Mouse (Mus musculus) lung, embryonic 15.5 days (tissue): ENCODE results near the gene Sstr5. TPM values are rescaled to one million over a fixed set of nuclear protein-coding genes. Genes with fewer than 3 reads are reported as not detected.

Experiments used
- ATAC-seq: fragments of 200-750 bp; cut with Nextera tagmentation; 2 replicates; pipeline ENCODE4 v1.8.0; 2017; ENCODE audit warnings: moderate number of reproducible peaks, borderline replicate concordance; ENCODE audit not compliant: low FRiP score, low TSS enrichment; ENCODE audit errors: extremely low read depth
- H3K27ac ChIP-seq: fragments of 300-500 bp; sonication (generic); 2 replicates; pipeline ENCODE4 v1.5.1; 2015; ENCODE audit warnings: moderate library complexity, mild to moderate bottlenecking, inconsistent platforms
- H3K27me3 ChIP-seq: fragments of 300-500 bp; sonication (generic); 2 replicates; pipeline ENCODE4 v1.6.1; 2015; ENCODE audit warnings: inconsistent platforms
- H3K36me3 ChIP-seq: fragments of 300-500 bp; sonication (generic); 2 replicates; pipeline ENCODE4 v1.6.1; 2015; ENCODE audit warnings: inconsistent platforms
- H3K4me1 ChIP-seq: fragments of 300-500 bp; sonication (generic); 2 replicates; pipeline ENCODE4 v1.6.1; 2015; ENCODE audit warnings: inconsistent platforms
- H3K4me2 ChIP-seq: fragments of 300-500 bp; sonication (generic); 2 replicates; pipeline ENCODE4 v1.6.1; 2015; ENCODE audit warnings: inconsistent platforms, mild to moderate bottlenecking, moderate library complexity
- H3K4me3 ChIP-seq: fragments of 300-500 bp; sonication (generic); 2 replicates; pipeline ENCODE4 v1.5.1; 2015; ENCODE audit warnings: mild to moderate bottlenecking, inconsistent platforms
- H3K9ac ChIP-seq: fragments of 300-500 bp; sonication (generic); 2 replicates; pipeline ENCODE4 v1.6.1; 2015; ENCODE audit warnings: inconsistent platforms
- H3K9me3 ChIP-seq: fragments of 300-500 bp; sonication (generic); 2 replicates; pipeline ENCODE4 v1.6.1; 2016; ENCODE audit warnings: inconsistent platforms
- WGBS: fragments of 180-500 bp; shearing (Covaris S2); methylation state at CpG from one replicate; pipeline ENCODE4 v1.1.7; 2015; 5-methylcytosine and 5-hydroxymethylcytosine counted together
- polyA plus RNA-seq: library from polyadenylated mRNA; unstranded; fragments of >200 nt; fragmentation: Nextera tagmentation; extraction: Ambion mirVana; gene quantifications from 2 replicates; pipeline ENCODE4 v1.2.1, GENCODE M21; 2015

Gene Sstr5
- polyA plus RNA-seq = 0.06 and 0.09 TPM in 2 replicates

DNA sequence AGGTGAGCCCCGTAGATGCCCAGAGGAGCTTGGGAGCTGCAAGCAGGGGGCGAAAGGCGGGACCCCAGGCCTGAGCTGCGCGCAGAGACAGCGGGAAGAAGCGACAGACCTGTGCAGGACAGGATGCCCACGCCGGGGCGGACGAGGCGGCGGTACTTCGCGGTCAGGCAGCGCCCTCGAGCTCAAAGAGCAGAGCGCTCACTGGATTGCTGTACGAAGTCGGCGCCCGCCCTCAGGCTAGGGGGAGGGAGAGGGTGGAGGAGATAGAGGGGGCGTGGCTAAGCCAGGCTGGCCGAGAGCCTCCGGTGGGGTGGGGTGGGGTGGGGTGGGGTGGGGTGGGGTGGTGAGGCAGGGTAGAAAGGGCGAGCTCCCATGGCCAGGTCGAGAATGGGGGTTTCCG is at the start of gene Sstr5:
Gene Sstr5, minus strand, starts transcription at position 276 of the 400 bp plus-strand sequence.
- 0 out of 2 replicates have a peak, but pooled peaks have one; percentile 23 for ATAC-seq
- Histone ChIP-seq H3K36me3 (no peaks in the 10 kb centered on the region), H3K4me3 (peak within 1 kb of the TSS; percentile 17; the same call in 1 of the 2 replicates), H3K4me1 (peaks cover 6% of the 10 kb centered on the region), H3K9ac (no peak within 1 kb of the TSS), H3K27me3 (peaks cover 35% of the 10 kb centered on the region), H3K9me3 (no peaks in the 10 kb centered on the region), H3K4me2 (peak within 1 kb of the TSS; percentile 42), H3K27ac (no peak within 1 kb of the TSS)
- 2% methylated on average over 19 of the region's 28 CpGs for WGBS

DNA sequence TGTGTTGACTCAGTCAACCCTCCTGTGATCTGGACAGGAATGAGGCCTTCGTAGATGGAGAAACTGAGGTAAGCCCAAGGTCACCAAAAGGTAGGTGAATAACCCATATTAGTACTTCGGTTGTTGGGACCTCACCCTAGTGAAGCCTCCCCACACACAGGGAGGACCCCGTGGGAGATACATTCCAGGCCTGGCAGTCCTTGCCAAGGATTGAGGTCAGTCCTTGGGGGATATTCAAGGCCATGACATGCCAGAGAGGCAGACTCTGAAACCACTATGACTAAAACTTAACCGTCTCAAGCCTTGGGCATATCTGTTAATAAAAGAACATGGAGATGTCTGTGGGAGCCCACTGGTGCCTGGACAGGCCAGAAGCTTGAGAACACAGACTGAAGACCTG is 44.7 kb upstream of the Sstr5 start:
- 72% methylated on average over 4 of the region's 4 CpGs for WGBS

DNA sequence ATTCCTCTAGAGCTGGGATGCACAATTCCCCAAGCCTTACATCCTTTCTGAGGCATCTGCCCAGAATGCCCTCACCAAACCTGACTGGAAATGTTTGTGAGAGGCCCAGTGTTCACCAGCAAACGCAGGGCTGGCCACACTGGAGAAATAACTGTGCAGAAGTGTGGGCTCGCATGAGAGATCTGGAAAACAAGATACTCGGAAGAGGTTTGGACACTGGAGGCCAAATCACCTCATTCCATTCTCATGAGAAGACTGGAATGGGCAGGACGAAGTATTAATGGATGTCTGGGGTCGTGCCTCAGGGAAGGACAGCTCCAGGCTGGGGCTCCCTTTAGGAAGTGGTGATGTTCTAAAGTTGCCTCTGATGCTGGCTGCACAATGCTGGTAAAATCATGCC is 43.6 kb upstream of the Sstr5 start:
- H3K9me3 ChIP-seq = no peaks in the 10 kb centered on the region
- no peak for ATAC-seq
- no peak overlapping the region for H3K27ac ChIP-seq
- H3K4me3 ChIP-seq = no peak overlapping the region
- no peak overlapping the region for H3K9ac ChIP-seq
- no peak overlapping the region for H3K4me2 ChIP-seq
- H3K36me3 ChIP-seq = no peaks in the 10 kb centered on the region
- no peaks in the 10 kb centered on the region; the same call in 1 of the 2 replicates for H3K27me3 ChIP-seq
- no peaks in the 10 kb centered on the region for H3K4me1 ChIP-seq
- WGBS = 59% methylated on average over 5 of the region's 5 CpGs

More for the DNA sequence above, 44.7 kb upstream of the Sstr5 start:
- no peak overlapping the region for H3K4me3 ChIP-seq
- ATAC-seq = no peak
- H3K4me1 ChIP-seq = no peaks in the 10 kb centered on the region
- no peak overlapping the region for H3K27ac ChIP-seq
- H3K9me3 ChIP-seq = no peaks in the 10 kb centered on the region
- H3K4me2 ChIP-seq = no peak overlapping the region
- H3K9ac ChIP-seq = no peak overlapping the region
- no peaks in the 10 kb centered on the region for H3K36me3 ChIP-seq
- H3K27me3 ChIP-seq = no peaks in the 10 kb centered on the region; the same call in 1 of the 2 replicates

DNA sequence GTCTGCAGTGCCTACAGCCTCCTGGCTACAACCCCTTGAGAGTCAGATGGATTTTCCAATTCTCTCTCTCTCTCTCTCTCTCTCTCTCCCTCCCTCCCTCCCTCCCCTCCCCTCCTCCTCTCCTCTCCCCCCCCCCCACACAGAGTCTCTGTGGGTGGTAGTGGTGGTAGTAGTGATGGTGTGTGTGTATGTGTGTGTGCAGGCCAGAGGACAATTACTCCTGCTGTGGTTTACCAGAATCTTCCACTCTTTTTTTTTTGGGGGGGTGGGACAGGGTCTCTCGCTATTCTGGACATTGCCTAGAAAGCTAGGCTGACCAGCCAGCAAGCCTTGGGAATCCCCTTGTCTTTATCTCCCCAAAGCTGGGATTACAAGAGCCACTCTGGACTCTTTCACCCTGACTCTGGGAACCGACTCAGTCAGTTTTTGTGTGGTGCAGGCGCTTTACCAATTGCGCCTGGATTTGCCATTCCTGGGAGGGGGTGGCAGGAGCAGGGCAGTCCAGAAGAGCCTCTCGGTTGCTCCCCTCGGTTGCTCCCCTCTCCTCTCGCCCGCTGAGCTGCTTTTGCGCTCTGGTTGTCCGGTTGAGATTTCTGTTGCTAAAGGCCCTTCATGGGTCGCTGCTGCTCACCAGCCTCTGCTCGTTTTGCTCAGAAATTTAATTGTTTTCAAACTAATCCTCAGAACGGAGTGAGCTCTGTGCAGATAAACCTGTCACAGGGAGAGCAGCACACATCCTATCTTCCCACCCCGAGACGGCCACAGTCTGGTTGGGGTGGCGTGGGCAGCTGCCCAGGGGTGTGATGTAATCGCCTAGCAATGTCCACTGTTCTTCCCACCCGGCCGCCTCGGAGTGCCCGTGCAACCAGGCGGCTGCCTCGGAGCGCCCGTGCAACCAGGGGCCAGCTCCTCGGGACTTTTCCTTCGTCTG is 42.1 kb upstream of the Sstr5 start:
- Histone ChIP-seq H3K4me2 (peak overlapping the region; percentile 21; the same call in 1 of the 2 replicates), H3K4me3 (no peak overlapping the region), H3K4me1 (no peaks in the 10 kb centered on the region), H3K27ac (no peak overlapping the region), H3K36me3 (no peaks in the 10 kb centered on the region), H3K27me3 (no peaks in the 10 kb centered on the region; the same call in 1 of the 2 replicates), H3K9me3 (no peaks in the 10 kb centered on the region), H3K9ac (no peak overlapping the region)
- 19% methylated on average over 27 of the region's 27 CpGs for WGBS
- ATAC-seq = no peak

DNA sequence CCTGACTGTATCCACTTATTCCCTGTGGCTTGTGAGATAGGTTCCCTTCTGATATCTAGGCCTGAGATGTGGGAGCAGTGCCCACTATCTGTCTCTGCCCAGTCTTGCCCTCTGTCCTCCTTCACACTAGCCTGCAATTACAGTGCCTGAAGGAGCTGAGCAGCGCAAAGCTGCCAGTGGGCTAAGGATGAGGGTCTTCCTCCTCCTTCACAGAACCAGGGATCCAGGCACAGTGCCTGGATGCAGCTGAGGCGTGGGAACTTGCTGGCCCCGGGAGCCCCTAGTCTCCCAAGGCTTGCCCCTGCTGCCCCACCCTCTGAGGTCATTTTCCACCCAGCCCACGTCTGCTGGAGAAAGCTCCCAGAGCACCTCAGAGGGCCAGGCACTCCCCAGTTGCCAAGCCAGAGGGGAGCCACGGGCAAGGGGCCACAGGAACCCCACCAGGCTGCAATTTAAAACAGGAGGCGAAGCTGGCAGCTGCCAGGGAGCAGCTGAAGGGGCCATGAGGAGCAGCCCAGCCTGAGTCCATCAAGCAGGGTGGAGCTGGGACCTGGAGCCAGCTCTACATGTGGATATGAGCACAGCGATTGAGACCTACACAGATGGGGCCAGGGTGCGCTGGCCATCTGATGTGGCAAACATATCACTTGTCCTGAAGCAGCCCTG is 33.4 kb upstream of the Sstr5 start:
- no peak overlapping the region for H3K4me3 ChIP-seq
- no peak overlapping the region for H3K9ac ChIP-seq
- no peak overlapping the region for H3K4me2 ChIP-seq
- H3K27ac ChIP-seq = no peak overlapping the region
- no peaks in the 10 kb centered on the region for H3K4me1 ChIP-seq
- H3K9me3 ChIP-seq = no peaks in the 10 kb centered on the region
- no peaks in the 10 kb centered on the region for H3K27me3 ChIP-seq
- WGBS = 51% methylated on average over 8 of the region's 8 CpGs
- H3K36me3 ChIP-seq = no peaks in the 10 kb centered on the region
- ATAC-seq = no peak

DNA sequence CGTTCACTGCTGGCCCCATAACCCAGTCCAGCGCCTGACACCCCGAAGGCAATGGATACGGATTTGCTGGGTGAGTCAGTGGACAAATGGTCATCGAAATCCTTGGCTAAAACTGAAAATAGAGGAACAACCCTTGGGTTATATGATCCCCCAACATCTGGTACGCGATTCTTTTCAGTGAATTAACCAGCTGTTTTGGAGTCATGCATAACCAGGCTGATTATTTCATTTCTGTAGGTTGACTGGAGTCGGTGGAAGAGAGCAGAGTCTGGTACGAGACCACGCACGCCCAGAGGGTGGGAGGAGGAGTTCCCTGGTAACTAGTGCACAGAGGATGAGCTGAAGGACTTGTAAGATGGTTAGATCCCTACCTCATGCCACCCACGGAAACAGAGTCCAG is 25.0 kb upstream of the Sstr5 start:
- H3K4me2 ChIP-seq = no peak overlapping the region
- H3K36me3 ChIP-seq = no peaks in the 10 kb centered on the region
- no peak overlapping the region for H3K4me3 ChIP-seq
- no peak overlapping the region for H3K27ac ChIP-seq
- no peaks in the 10 kb centered on the region for H3K4me1 ChIP-seq
- ATAC-seq = no peak
- 79% methylated on average over 12 of the region's 12 CpGs for WGBS
- H3K27me3 ChIP-seq = no peaks in the 10 kb centered on the region
- no peak overlapping the region for H3K9ac ChIP-seq
- no peaks in the 10 kb centered on the region for H3K9me3 ChIP-seq

DNA sequence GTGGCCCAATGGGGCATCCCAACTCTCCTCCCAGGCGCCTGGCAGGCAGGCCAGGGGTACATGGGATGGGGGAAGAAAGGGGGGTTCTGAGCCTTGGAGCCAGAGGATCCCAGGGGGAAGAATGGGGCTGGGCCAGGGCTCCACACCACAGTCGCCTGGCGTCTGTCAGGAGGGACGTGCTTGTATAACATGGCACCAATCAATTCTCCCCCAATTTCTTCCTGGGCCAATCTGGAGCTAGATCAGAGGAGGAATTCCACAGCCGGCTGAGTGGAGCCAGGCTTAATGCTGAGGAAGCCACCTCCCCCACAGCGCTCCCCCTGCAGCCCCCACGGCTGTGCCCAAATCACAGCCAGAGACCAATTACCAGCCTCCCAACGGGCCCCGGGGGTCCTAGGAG is 23.4 kb upstream of the Sstr5 start:
- no peak overlapping the region for H3K4me3 ChIP-seq
- no peak overlapping the region for H3K9ac ChIP-seq
- ATAC-seq = no peak
- H3K36me3 ChIP-seq = no peaks in the 10 kb centered on the region
- H3K27ac ChIP-seq = no peak overlapping the region
- no peaks in the 10 kb centered on the region for H3K9me3 ChIP-seq
- 37% methylated on average over 9 of the region's 9 CpGs for WGBS
- no peak overlapping the region for H3K4me2 ChIP-seq
- no peaks in the 10 kb centered on the region for H3K27me3 ChIP-seq
- H3K4me1 ChIP-seq = peaks cover 5% of the 10 kb centered on the region; the same call in 1 of the 2 replicates

DNA sequence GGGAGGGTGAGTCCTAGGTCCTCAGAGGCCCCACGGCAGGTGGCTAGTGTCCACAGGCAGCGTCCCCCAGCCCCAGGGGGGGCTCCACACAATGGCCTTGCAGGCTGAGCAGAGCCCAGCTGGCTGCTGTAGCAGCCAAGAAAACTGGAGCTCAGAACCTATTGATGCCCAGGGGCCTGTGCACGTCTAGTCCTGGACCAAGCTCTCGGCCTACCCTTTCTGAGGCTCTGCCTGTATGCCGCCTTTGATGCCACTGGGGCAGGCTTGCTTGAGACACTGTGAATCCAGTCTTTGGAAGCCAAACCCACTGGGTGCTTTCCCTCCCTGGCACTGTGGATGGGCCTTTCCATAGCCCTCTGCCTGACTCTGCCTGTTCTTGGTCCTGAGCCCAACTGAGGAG is 22.4 kb upstream of the Sstr5 start:
- no peak for ATAC-seq
- no peak overlapping the region for H3K4me3 ChIP-seq
- H3K4me1 ChIP-seq = peaks cover 5% of the 10 kb centered on the region; the same call in 1 of the 2 replicates
- WGBS = 70% methylated on average over 5 of the region's 5 CpGs
- no peak overlapping the region for H3K9ac ChIP-seq
- no peak overlapping the region for H3K4me2 ChIP-seq
- H3K9me3 ChIP-seq = no peaks in the 10 kb centered on the region
- H3K36me3 ChIP-seq = no peaks in the 10 kb centered on the region
- no peaks in the 10 kb centered on the region for H3K27me3 ChIP-seq
- no peak overlapping the region for H3K27ac ChIP-seq

DNA sequence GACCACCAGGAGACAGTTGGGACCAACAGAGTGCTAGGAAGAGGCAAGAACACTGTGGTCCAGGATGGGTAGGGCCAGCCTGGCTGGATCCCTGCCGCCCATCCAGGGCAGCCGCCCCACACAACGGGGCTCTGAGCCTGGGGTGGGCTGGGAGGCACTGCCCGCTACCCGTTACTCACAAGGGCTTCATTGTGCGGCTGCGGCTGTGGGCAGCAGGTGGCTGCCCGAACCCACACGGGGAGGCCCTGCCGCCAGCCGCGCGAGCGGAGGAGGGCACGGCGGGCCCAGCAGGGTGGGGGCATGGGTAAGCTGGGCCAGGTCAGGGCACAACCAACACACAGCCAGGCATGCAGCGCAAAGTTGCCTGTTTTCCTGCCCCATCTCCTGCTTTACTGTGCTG is 21.1 kb upstream of the Sstr5 start:
- Histone ChIP-seq H3K27me3 (no peaks in the 10 kb centered on the region), H3K4me1 (peaks cover 5% of the 10 kb centered on the region; the same call in 1 of the 2 replicates), H3K9ac (no peak overlapping the region), H3K4me2 (no peak overlapping the region), H3K27ac (no peak overlapping the region), H3K4me3 (no peak overlapping the region), H3K36me3 (no peaks in the 10 kb centered on the region), H3K9me3 (no peaks in the 10 kb centered on the region)
- 84% methylated on average over 17 of the region's 17 CpGs for WGBS
- no peak for ATAC-seq

DNA sequence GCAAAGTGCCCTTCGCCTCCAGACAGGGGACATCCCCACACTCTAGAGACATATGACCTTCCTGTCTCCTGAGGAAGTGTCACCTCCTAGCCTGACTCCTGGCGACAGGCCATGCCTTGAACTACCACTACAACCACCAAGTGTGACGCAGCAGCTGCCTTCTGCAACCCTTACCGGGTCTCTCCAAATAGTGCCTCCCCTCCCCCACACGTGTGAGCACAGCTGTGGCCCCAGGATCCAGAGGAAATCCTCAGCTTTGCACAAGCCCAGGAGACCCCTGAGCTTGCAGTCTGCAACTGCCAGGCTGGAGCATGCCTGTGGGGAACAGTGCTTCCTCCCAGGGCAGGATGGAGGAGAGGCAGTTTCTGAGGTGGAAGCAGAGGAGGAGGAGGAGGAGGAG is 19.2 kb upstream of the Sstr5 start:
- 11% methylated on average over 5 of the region's 5 CpGs for WGBS
- Histone ChIP-seq H3K4me1 (peaks cover 5% of the 10 kb centered on the region; the same call in 1 of the 2 replicates), H3K36me3 (no peaks in the 10 kb centered on the region), H3K9me3 (no peaks in the 10 kb centered on the region), H3K4me2 (no peak overlapping the region), H3K9ac (no peak overlapping the region), H3K27ac (no peak overlapping the region), H3K27me3 (no peaks in the 10 kb centered on the region), H3K4me3 (no peak overlapping the region)
- ATAC-seq = no peak

DNA sequence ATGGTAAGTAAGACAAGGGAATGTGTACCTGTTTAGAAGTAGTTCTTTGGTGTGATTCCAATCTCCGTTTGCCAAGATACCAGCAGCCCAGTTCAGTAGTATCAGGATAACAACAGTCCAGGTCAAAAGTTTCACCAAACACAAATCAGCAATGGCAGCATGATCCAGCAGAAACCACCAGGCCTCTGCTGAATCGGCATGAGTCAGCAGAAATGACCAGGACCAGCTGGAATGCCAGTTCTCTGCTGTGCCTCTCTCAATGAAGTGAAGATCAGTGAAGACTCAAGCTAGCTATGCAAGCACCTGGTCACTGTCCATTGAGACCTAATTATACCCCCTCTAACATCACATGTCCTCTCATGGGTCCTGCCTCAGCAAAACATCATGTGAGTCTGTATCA is 17.0 kb upstream of the Sstr5 start:
- Histone ChIP-seq H3K27ac (no peak overlapping the region), H3K4me3 (no peak overlapping the region), H3K4me1 (peaks cover 5% of the 10 kb centered on the region; the same call in 1 of the 2 replicates), H3K36me3 (no peaks in the 10 kb centered on the region), H3K9ac (no peak overlapping the region), H3K4me2 (no peak overlapping the region), H3K9me3 (no peaks in the 10 kb centered on the region), H3K27me3 (no peaks in the 10 kb centered on the region)
- 87% methylated on average over 2 of the region's 2 CpGs for WGBS
- ATAC-seq = no peak

DNA sequence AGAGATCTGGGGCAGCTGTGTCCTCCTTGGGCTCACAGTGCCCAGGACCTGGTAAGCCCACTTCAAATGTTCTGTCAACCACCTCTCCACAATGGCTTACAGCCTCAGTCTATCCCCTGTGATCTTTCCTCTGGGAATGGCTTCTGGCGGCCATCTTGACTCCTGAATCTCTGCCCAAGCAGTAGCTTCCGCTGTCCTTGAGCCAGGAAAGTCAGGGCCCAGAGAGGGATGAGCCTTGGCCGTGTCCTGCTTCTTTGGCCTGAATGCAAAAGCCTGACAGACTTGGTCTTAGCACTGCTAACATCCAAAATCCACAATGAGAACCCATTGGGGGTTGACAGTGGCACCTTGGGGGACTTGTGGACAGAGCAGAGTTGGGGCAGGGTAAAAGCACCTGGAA is 14.8 kb upstream of the Sstr5 start:
- no peak for ATAC-seq
- 53% methylated on average over 3 of the region's 3 CpGs for WGBS
- H3K36me3 ChIP-seq = no peaks in the 10 kb centered on the region

More for the DNA sequence above, 14.8 kb upstream of the Sstr5 start:
- Histone ChIP-seq H3K4me1 (peaks cover 5% of the 10 kb centered on the region; the same call in 1 of the 2 replicates), H3K27me3 (no peaks in the 10 kb centered on the region), H3K9me3 (no peaks in the 10 kb centered on the region), H3K9ac (no peak overlapping the region), H3K27ac (no peak overlapping the region), H3K4me2 (no peak overlapping the region), H3K4me3 (no peak overlapping the region)
